Mouse (Mus musculus) liver, embryonic 14.5 days (tissue): ENCODE measurements at regions not wholly inside any gene's neighbourhood (a gene's known extent, or its start where the extent isn't known, plus 50 kb on each side); places are given as distances from the start of the nearest gene placed in this dataset.

Experiments
- CTCF ChIP-seq: IDR thresholded peaks from 2 replicates; pipeline ENCODE4 v1.5.1; 2016; ENCODE audit warnings: antibody characterized with exemption, low read depth, control low read depth
- EP300 ChIP-seq: IDR thresholded peaks from 2 replicates; pipeline ENCODE4 v1.6.1; 2016; ENCODE audit warnings: antibody characterized with exemption, low read depth

- TF ChIP-seq CTCF (no peak), EP300 (no peak)
Observed at GRCm38 (mm10) chr2:124920265-124920664, 147.7 kb upstream of the Slc24a5 start.
